Mouse (Mus musculus): ENCODE data around the gene Apoe. TPM values are rescaled to one million over a fixed set of nuclear protein-coding genes. Genes with fewer than 3 reads are reported as not detected.

Apoe gene
- total and polyA plus RNA-seq, 3 experiments: 33.3 to 61.4 TPM; not detected in 1

- Histone ChIP-seq H3K79me2 (ENCODE audit: control insufficient read depth, insufficient read depth, low read length, poor library complexity) (no peaks in the 10 kb centered on the region), H3K27ac (ENCODE audit: control insufficient read depth, low read depth, low read length) (peak overlapping the region; percentile 49), H3K4me3 (ENCODE audit: control insufficient read depth in 1 of 2, insufficient read depth in 1 of 2, low read depth in 2 of 2, low read length in 2 of 2) (peak overlapping the region; percentile 56 to 61), H3K27me3 (ENCODE audit: control insufficient read depth in 1 of 2, insufficient read depth in 2 of 2, low read length in 2 of 2) (no peaks in the 10 kb centered on the region), H3K9me3 (replicated peaks; ENCODE audit: insufficient read depth, low read length) (no peaks in the 10 kb centered on the region), H3K9ac (ENCODE audit: control insufficient read depth, low read depth, low read length, poor library complexity, severe bottlenecking) (peak overlapping the region; percentile 66), H3K36me3 (ENCODE audit: control insufficient read depth in 1 of 2, insufficient read depth in 2 of 2, low read length in 2 of 2) (peaks cover 0 to 18% of the 10 kb centered on the region in 2 experiments; a peak in 2 of 4 replicates), H3K4me1 (ENCODE audit: control insufficient read depth in 1 of 2, insufficient read depth in 2 of 2, low read length in 2 of 2) (peaks cover 15 to 27% of the 10 kb centered on the region in 2 experiments)
- peak; percentile 49 for DNase-seq (ENCODE audit: low read depth, low spot score)
- TF ChIP-seq ELF1 (IDR thresholded peaks at IDR 0.05; ENCODE audit: low read depth, low read length) (0 out of 2 replicates have a peak, but pooled peaks have one; percentile 6), CTCF (IDR thresholded peaks at IDR 0.05 in 2 of 3, conservative IDR thresholded peaks at IDR 0.05 in 1 of 3; ENCODE audit: control insufficient read depth in 1 of 3, insufficient read depth in 1 of 3, low read depth in 2 of 3, low read length in 3 of 3, poor library complexity in 1 of 3, severe bottlenecking in 1 of 3) (no peak), MYB (IDR thresholded peaks at IDR 0.05; ENCODE audit: low read depth, low read length) (no peak)
Observed at GRCm38 (mm10) chr7:19747420-19748218, 48.6 kb upstream of the Apoe start.

- Histone ChIP-seq H3K9me3 (replicated peaks; ENCODE audit: insufficient read depth, low read length) (no peaks in the 10 kb centered on the region), H3K27ac (ENCODE audit: control insufficient read depth, low read depth, low read length) (no peak overlapping the region), H3K27me3 (ENCODE audit: control insufficient read depth in 1 of 2, insufficient read depth in 2 of 2, low read length in 2 of 2) (no peaks in the 10 kb centered on the region), H3K4me1 (ENCODE audit: control insufficient read depth in 1 of 2, insufficient read depth in 2 of 2, low read length in 2 of 2) (peaks cover 15 to 27% of the 10 kb centered on the region in 2 experiments), H3K79me2 (ENCODE audit: control insufficient read depth, insufficient read depth, low read length, poor library complexity) (no peaks in the 10 kb centered on the region), H3K9ac (ENCODE audit: control insufficient read depth, low read depth, low read length, poor library complexity, severe bottlenecking) (no peak overlapping the region), H3K36me3 (ENCODE audit: control insufficient read depth in 1 of 2, insufficient read depth in 2 of 2, low read length in 2 of 2) (peaks cover 0 to 18% of the 10 kb centered on the region in 2 experiments; a peak in 2 of 4 replicates), H3K4me3 (ENCODE audit: control insufficient read depth in 1 of 2, insufficient read depth in 1 of 2, low read depth in 2 of 2, low read length in 2 of 2) (no peak overlapping the region)
- DNase-seq (ENCODE audit: low read depth, low spot score): peak; percentile 51
- no peak for TF ChIP-seq E2F4 (IDR thresholded peaks at IDR 0.05; ENCODE audit: borderline replicate concordance, low read depth, low read length)
- no peak for TF ChIP-seq MXI1 (IDR thresholded peaks at IDR 0.05; ENCODE audit: low read depth, low read length)
- TF ChIP-seq ELF1 (IDR thresholded peaks at IDR 0.05; ENCODE audit: low read depth, low read length): 0 out of 2 replicates have a peak, but pooled peaks have one; percentile 18
- no peak for TF ChIP-seq USF2 (IDR thresholded peaks at IDR 0.05; ENCODE audit: borderline replicate concordance in 1 of 2, insufficient read depth in 1 of 2, low read depth in 1 of 2, low read length in 2 of 2)
- TF ChIP-seq MYB (IDR thresholded peaks at IDR 0.05; ENCODE audit: low read depth, low read length): no peak
- TF ChIP-seq ZMIZ1 (IDR thresholded peaks at IDR 0.05; ENCODE audit: low read depth, low read length): no peak
- no peak for TF ChIP-seq POLR2AphosphoS2 (IDR thresholded peaks at IDR 0.05; ENCODE audit: low read length)
- TF ChIP-seq BHLHE40 (IDR thresholded peaks at IDR 0.05; ENCODE audit: borderline replicate concordance, low read depth, low read length): no peak
- TF ChIP-seq RCOR1 (IDR thresholded peaks at IDR 0.05; ENCODE audit: low read depth, low read length): no peak
- no peak for TF ChIP-seq KAT2A (conservative IDR thresholded peaks at IDR 0.05; ENCODE audit: low read depth, low read length)
- TF ChIP-seq TBP (IDR thresholded peaks at IDR 0.05; ENCODE audit: low read depth, low read length): no peak
- TF ChIP-seq GATA1 (IDR thresholded peaks at IDR 0.05; ENCODE audit: low read depth, low read length): no peak
- peak; percentile 20; the same call in 1 of the 2 replicates for TF ChIP-seq ETS1 (IDR thresholded peaks at IDR 0.05; ENCODE audit: low read depth, low read length)
- no peak for TF ChIP-seq TAL1 (IDR thresholded peaks at IDR 0.05; ENCODE audit: low read length)
- TF ChIP-seq CTCF (IDR thresholded peaks at IDR 0.05 in 2 of 3, conservative IDR thresholded peaks at IDR 0.05 in 1 of 3; ENCODE audit: control insufficient read depth in 1 of 3, insufficient read depth in 1 of 3, low read depth in 2 of 3, low read length in 3 of 3, poor library complexity in 1 of 3, severe bottlenecking in 1 of 3): no peak
- no peak for TF ChIP-seq GABPA (IDR thresholded peaks at IDR 0.05; ENCODE audit: low read depth, low read length)
- TF ChIP-seq MAZ (IDR thresholded peaks at IDR 0.05; ENCODE audit: low read depth, low read length): peak; percentile 79
- peak in 1 of 2 experiments; percentile 23; a peak in 1 of 4 replicates for TF ChIP-seq EP300 (IDR thresholded peaks at IDR 0.05; ENCODE audit: low read depth in 1 of 2, low read length in 2 of 2)
- 0 out of 2 replicates have a peak, but pooled peaks have one; percentile 28 for TF ChIP-seq TCF12 (IDR thresholded peaks at IDR 0.05; ENCODE audit: low read depth, low read length)
- no peak for TF ChIP-seq ZC3H11A (IDR thresholded peaks at IDR 0.05; ENCODE audit: low read depth, low read length)
- TF ChIP-seq RAD21 (IDR thresholded peaks at IDR 0.05; ENCODE audit: low read depth, low read length): no peak
- no peak for TF ChIP-seq UBTF (IDR thresholded peaks at IDR 0.05; ENCODE audit: borderline replicate concordance, insufficient read depth, low read depth, low read length)
- TF ChIP-seq MAX (IDR thresholded peaks at IDR 0.05; ENCODE audit: low read length): no peak
- no peak for TF ChIP-seq NELFE (IDR thresholded peaks at IDR 0.05; ENCODE audit: low read depth, low read length)
- no peak for TF ChIP-seq MEF2A (IDR thresholded peaks at IDR 0.05; ENCODE audit: extremely low read depth, insufficient replicate concordance, low read depth, low read length, poor library complexity, severe bottlenecking)
- no peak for TF ChIP-seq ZNF384 (IDR thresholded peaks at IDR 0.05; ENCODE audit: low read depth, low read length)
Observed at GRCm38 (mm10) chr7:19746426-19747201, 47.6 kb upstream of the Apoe start.

All from MEL (cell line).